Mouse (Mus musculus) heart, postnatal 0 days (tissue): ENCODE measurements at regions not wholly inside any gene's neighbourhood (a gene's known extent, or its start where the extent isn't known, plus 50 kb on each side); places are given as distances from the start of the nearest gene placed in this dataset.
A peak's percentile ranks its signal among the peaks of the same experiment; 100 is the strongest.

Source experiments
- ATAC-seq: fragments of 200-750 bp; cut with Nextera tagmentation; 2 replicates; pipeline ENCODE4 v1.8.0; 2017; ENCODE audit warnings: low read depth, moderate number of reproducible peaks, moderate library complexity; ENCODE audit not compliant: insufficient read depth
- DNase-seq: peaks from one replicate; pipeline ENCODE4 v3.0.0-alpha.2; 2016; ENCODE audit warnings: low spot score
- H3K27ac ChIP-seq: fragments of 300-500 bp; sonication (generic); 2 replicates; pipeline ENCODE4 v1.5.1; 2014; ENCODE audit warnings: low read depth, mild to moderate bottlenecking
- H3K27me3 ChIP-seq: fragments of 300-500 bp; sonication (generic); 2 replicates; pipeline ENCODE4 v1.6.1; 2014; ENCODE audit warnings: low read length, mixed read lengths; ENCODE audit not compliant: control insufficient read depth, insufficient read depth
- H3K36me3 ChIP-seq: fragments of 300-500 bp; sonication (generic); replicated peaks from 2 replicates; pipeline ENCODE4 v1.6.1; 2014; ENCODE audit warnings: low read length, mixed read lengths; ENCODE audit not compliant: control insufficient read depth, insufficient read depth
- H3K4me1 ChIP-seq: fragments of 300-500 bp; sonication (generic); 2 replicates; pipeline ENCODE4 v1.6.1; 2014; ENCODE audit warnings: antibody characterized with exemption; ENCODE audit not compliant: control insufficient read depth, insufficient read depth
- H3K4me2 ChIP-seq: fragments of 300-500 bp; sonication (generic); 2 replicates; pipeline ENCODE4 v1.6.1; 2014; ENCODE audit warnings: low read depth, mild to moderate bottlenecking, low read length, moderate library complexity
- H3K4me3 ChIP-seq: fragments of 300-500 bp; sonication (generic); 2 replicates; pipeline ENCODE4 v1.5.1; 2014; ENCODE audit warnings: low read depth, low read length
- H3K9ac ChIP-seq: fragments of 300-500 bp; sonication (generic); replicated peaks from 2 replicates; pipeline ENCODE4 v1.6.1; 2014; ENCODE audit warnings: low read depth, low read length, mixed read lengths
- H3K9me3 ChIP-seq: fragments of 300-500 bp; sonication (generic); replicated peaks from 2 replicates; pipeline ENCODE4 v1.6.1; 2016; ENCODE audit warnings: low read length; ENCODE audit not compliant: control insufficient read depth
- CTCF ChIP-seq: IDR thresholded peaks from 2 replicates; pipeline ENCODE4 v1.5.1; 2016; ENCODE audit warnings: antibody characterized with exemption, control low read depth, low read depth
- EP300 ChIP-seq: IDR thresholded peaks from 2 replicates; pipeline ENCODE4 v1.6.1; 2016; ENCODE audit warnings: antibody characterized with exemption, low read depth
- WGBS: fragments of 180-500 bp; shearing (Covaris S2); extraction: QIAGEN DNeasy Blood & Tissue Kit; methylation state at CpG from one replicate; pipeline ENCODE4 v1.1.7; 2014; 5-methylcytosine and 5-hydroxymethylcytosine counted together

DNA sequence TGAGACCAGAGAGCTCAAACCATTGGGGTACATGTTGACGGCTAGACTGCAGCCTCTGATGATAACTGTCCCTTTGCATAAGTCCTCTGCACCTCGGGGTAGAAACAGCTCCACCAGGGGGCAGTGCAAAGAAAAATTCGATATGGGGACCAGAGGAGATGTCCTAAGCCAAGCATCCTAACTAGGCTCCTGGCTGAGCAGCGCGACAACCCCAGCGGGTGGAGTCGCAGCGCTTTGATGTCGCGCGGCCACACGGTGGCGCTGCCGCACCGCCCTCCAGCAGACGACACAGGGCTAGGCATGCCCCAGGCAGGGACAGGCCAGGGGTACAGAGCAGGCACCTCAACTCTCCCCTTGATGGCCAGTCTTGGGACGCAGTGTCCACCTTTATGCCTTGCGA, 163.8 kb downstream of the Ttc8 start:
- no peaks in the 10 kb centered on the region for H3K36me3 ChIP-seq
- no peak overlapping the region for H3K4me2 ChIP-seq
- DNase-seq (peak; percentile 73), ATAC-seq (peak; percentile 89)
- no peak for TF ChIP-seq EP300
- peak; percentile 97 for TF ChIP-seq CTCF
- no peak overlapping the region for H3K9ac ChIP-seq
- no peaks in the 10 kb centered on the region for H3K9me3 ChIP-seq
- H3K27ac ChIP-seq: no peak overlapping the region
- H3K4me3 ChIP-seq: no peak overlapping the region
- peaks cover 5% of the 10 kb centered on the region; the same call in 1 of the 2 replicates for H3K4me1 ChIP-seq
- 4% methylated on average over 18 of the region's 18 CpGs for WGBS
- peaks cover 10% of the 10 kb centered on the region for H3K27me3 ChIP-seq

DNA sequence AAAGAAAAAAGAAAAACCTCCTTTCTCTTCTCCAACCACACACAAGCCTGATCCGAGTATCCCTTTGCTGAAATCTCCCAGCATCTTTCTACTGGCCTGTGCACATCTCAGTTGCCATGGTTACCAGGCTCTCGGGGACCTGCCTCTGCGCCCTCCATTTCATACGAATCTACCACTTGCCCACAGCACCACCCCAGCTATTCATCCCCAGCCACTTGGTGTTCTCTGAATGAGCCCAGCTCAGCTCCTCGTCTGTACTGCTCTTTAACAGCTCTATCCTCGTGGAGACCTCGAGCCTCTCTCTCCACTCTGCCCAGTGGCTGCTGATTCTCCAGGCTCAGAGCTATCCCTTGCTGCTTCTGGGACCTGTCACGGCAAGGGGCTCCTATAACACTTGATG, 166.9 kb downstream of the Ttc8 start:
- Histone ChIP-seq H3K4me1 (peaks cover 7% of the 10 kb centered on the region; the same call in 1 of the 2 replicates), H3K36me3 (no peaks in the 10 kb centered on the region), H3K4me3 (no peak overlapping the region), H3K9me3 (no peaks in the 10 kb centered on the region), H3K27ac (no peak overlapping the region), H3K9ac (no peak overlapping the region), H3K4me2 (no peak overlapping the region), H3K27me3 (peaks cover 10% of the 10 kb centered on the region)
- TF ChIP-seq EP300 (no peak), CTCF (no peak)
- ATAC-seq: no peak
- 61% methylated on average over 8 of the region's 8 CpGs for WGBS
- DNase-seq: no peak

DNA sequence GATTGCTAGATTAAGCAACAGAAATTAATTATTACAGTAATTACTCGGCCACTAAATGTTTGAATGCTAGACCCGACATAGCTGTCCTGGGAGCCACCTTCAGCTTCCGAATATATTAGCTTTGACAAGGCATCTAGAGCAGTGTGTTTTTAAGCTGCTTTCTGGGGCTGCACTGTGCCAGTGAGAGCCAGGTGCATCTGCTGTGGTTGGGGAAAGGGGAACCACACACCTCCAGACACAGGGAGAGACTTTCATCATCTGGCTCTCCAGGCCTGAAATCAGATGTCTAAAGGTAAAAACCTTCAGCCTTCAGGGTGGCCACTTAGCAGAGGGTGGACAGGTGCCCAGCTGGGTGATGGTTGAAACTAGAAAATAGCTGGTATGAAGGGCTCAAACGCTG, 171.4 kb downstream of the Ttc8 start:
- no peak overlapping the region for H3K9ac ChIP-seq
- DNase-seq (no peak), ATAC-seq (no peak)
- TF ChIP-seq CTCF (no peak), EP300 (no peak)
- H3K27ac ChIP-seq: no peak overlapping the region
- no peaks in the 10 kb centered on the region for H3K9me3 ChIP-seq
- no peaks in the 10 kb centered on the region for H3K27me3 ChIP-seq
- 67% methylated on average over 4 of the region's 4 CpGs for WGBS
- no peaks in the 10 kb centered on the region for H3K36me3 ChIP-seq
- H3K4me2 ChIP-seq: no peak overlapping the region
- peaks cover 7% of the 10 kb centered on the region; the same call in 1 of the 2 replicates for H3K4me1 ChIP-seq
- no peak overlapping the region for H3K4me3 ChIP-seq

DNA sequence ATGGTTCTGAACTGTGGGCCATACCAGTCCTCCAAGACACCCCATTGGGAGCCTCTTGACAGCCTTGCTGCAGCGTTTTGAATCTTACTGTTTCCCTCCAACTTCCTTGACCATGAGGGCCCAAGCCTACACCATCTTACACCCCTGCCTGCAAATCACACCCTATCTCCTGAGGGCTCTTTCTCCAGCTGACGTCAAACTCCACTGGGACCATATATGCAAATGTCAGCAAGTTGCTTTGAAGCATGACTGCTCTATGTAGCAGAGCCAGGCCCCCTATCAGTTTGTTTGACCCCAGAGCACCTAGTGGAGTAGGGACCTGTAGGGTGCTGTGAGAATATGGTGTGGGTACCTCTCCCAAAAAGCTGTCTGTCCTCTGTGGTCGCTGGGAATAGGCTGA, 172.8 kb downstream of the Ttc8 start:
- H3K4me1 ChIP-seq: peaks cover 7% of the 10 kb centered on the region; the same call in 1 of the 2 replicates
- DNase-seq: no peak
- no peak overlapping the region for H3K9ac ChIP-seq
- H3K27ac ChIP-seq: no peak overlapping the region
- no peaks in the 10 kb centered on the region for H3K27me3 ChIP-seq
- H3K36me3 ChIP-seq: no peaks in the 10 kb centered on the region
- H3K9me3 ChIP-seq: no peaks in the 10 kb centered on the region
- no peak overlapping the region for H3K4me2 ChIP-seq
- ATAC-seq: no peak
- WGBS: 49% methylated on average over 3 of the region's 3 CpGs
- H3K4me3 ChIP-seq: no peak overlapping the region
- TF ChIP-seq EP300 (no peak), CTCF (no peak)

DNA sequence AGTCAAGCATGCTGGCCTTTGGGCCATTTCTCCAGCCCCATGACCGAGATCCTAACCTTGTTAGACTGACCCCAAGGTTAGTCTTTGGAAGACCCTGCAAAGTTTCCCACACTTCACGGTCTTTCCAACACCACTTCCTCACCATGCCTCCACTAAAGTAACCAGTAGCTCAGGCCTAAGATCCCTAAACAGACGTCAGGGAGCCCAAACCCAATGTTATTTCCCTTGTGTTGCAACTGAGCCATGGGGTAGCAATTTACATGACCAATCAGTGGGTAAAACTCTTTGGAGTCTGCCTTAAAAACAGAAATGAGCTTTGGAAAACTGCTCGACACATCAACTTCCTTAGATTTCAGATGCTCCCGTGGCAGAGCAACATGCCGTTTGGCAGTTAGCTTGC, 173.6 kb downstream of the Ttc8 start:
- H3K9me3 ChIP-seq: no peaks in the 10 kb centered on the region
- no peaks in the 10 kb centered on the region for H3K36me3 ChIP-seq
- ATAC-seq (no peak), DNase-seq (no peak)
- TF ChIP-seq CTCF (no peak), EP300 (no peak)
- no peak overlapping the region for H3K9ac ChIP-seq
- 78% methylated on average over 6 of the region's 6 CpGs for WGBS
- no peak overlapping the region for H3K4me3 ChIP-seq
- peaks cover 4% of the 10 kb centered on the region; the same call in 1 of the 2 replicates for H3K4me1 ChIP-seq
- no peak overlapping the region for H3K4me2 ChIP-seq
- H3K27ac ChIP-seq: no peak overlapping the region
- H3K27me3 ChIP-seq: no peaks in the 10 kb centered on the region

DNA sequence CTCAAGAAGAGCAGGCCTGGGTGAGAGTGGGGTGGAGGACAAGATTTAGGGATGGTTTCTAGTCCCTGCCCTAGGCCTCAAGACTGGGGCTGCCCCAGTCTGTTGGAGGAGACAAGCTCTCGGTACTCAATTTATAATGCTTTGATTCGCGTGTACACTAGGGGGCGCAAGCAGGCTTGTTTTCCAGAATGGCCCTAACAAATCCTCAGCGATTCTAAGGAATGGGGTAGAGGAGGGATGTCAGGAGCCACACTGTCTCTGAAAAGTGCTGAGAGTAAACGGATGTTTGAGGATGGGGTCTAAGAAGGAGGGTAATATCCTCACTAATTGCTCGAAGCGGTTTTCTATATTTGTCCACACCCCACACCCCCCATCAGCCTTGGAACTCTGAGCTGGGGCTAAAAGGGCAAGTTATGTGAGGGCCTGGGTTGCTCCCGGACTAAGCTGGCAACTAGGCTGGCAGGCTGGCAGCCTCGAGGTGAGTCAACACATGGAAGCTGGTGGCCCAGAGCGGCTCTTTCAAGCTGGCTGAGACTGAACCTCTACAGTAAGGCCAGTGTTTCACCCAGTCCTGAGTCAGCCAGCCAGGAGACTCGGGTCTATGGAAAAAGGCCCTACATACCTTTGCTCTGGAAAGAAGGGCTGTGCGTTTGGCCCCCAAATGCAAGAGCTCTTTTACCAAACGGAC, 176.7 kb downstream of the Ttc8 start:
- H3K4me2 ChIP-seq: peak overlapping the region; percentile 9; the same call in 1 of the 2 replicates
- H3K9ac ChIP-seq: no peak overlapping the region
- no peak for TF ChIP-seq EP300
- TF ChIP-seq CTCF: peak; percentile 91
- peak overlapping the region; percentile 75 for H3K27ac ChIP-seq
- H3K27me3 ChIP-seq: no peaks in the 10 kb centered on the region
- ATAC-seq (peak; percentile 68), DNase-seq (peak; percentile 83)
- H3K4me1 ChIP-seq: no peaks in the 10 kb centered on the region
- 23% methylated on average over 14 of the region's 14 CpGs for WGBS
- no peak overlapping the region for H3K4me3 ChIP-seq
- no peaks in the 10 kb centered on the region for H3K9me3 ChIP-seq
- no peaks in the 10 kb centered on the region for H3K36me3 ChIP-seq
